Mouse (Mus musculus) testis, adult 2 months (tissue): ENCODE measurements at regions not wholly inside any gene's neighbourhood (a gene's known extent, or its start where the extent isn't known, plus 50 kb on each side); places are given as distances from the start of the nearest gene placed in this dataset.

Source experiments
- CTCF ChIP-seq: fragments of 200-500 bp; IDR thresholded peaks from 2 replicates; pipeline ENCODE4 v1.5.1; 2012; ENCODE audit warnings: low read depth, mild to moderate bottlenecking, inconsistent platforms, low read length, moderate library complexity; ENCODE audit not compliant: control insufficient read depth, insufficient read depth, insufficient replicate concordance
- POLR2A ChIP-seq: fragments of 200-500 bp; IDR thresholded peaks from 2 replicates; pipeline ENCODE4 v1.6.1; 2012; ENCODE audit warnings: low read depth, mild to moderate bottlenecking, inconsistent platforms, low read length, moderate library complexity; ENCODE audit not compliant: control insufficient read depth

GRCm38 (mm10) chr10:53806697-53807096, 55.8 kb upstream of the Fam184a start:
- peak; percentile 9; the same call in 1 of the 2 replicates for TF ChIP-seq CTCF
- TF ChIP-seq POLR2A, result no peak
